Mouse (Mus musculus): ENCODE results near the gene Plekhg2. TPM values are rescaled to one million over a fixed set of nuclear protein-coding genes. Genes with fewer than 3 reads are reported as not detected.

The Plekhg2 gene
- polyA plus RNA-seq, 1 experiment from 2014 or later, result 42.8 TPM

DNA sequence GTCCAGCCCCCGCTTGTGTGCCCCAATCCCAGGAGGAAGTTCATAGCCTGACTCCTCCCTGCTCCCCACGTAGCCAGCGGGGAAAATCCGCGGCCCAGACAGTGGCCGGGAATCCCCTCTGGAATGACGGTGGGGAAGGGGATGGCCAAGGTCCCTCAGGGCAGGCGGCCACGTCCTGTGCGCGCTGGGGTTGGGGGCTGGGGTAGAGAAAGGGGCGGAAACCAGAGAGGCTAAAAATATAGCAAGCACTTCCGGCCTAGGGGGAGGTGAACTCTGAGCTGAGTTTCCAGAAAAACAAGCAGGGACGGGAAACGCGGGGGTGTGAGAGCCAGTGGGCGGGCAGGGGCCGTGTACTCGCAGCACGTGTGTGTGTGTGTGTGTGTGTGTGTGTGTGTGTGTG, 9.5 kb upstream of the Plekhg2 start:
- Histone ChIP-seq H3K27me3 (no peaks in the 10 kb centered on the region), H3K4me3 (peak overlapping the region; percentile 24), H3K9ac (replicated peaks) (peak overlapping the region; percentile 41), H3K36me3 (peaks cover 13% of the 10 kb centered on the region), H3K4me1 (peaks cover 48% of the 10 kb centered on the region), H3K9me3 (no peaks in the 10 kb centered on the region), H3K27ac (replicated peaks) (peak overlapping the region; percentile 42), H3K4me2 (replicated peaks) (peak overlapping the region; percentile 45)
- WGBS, result 4% methylated on average over 20 of the region's 20 CpGs
- no peak for ATAC-seq (replicated peaks)

DNA sequence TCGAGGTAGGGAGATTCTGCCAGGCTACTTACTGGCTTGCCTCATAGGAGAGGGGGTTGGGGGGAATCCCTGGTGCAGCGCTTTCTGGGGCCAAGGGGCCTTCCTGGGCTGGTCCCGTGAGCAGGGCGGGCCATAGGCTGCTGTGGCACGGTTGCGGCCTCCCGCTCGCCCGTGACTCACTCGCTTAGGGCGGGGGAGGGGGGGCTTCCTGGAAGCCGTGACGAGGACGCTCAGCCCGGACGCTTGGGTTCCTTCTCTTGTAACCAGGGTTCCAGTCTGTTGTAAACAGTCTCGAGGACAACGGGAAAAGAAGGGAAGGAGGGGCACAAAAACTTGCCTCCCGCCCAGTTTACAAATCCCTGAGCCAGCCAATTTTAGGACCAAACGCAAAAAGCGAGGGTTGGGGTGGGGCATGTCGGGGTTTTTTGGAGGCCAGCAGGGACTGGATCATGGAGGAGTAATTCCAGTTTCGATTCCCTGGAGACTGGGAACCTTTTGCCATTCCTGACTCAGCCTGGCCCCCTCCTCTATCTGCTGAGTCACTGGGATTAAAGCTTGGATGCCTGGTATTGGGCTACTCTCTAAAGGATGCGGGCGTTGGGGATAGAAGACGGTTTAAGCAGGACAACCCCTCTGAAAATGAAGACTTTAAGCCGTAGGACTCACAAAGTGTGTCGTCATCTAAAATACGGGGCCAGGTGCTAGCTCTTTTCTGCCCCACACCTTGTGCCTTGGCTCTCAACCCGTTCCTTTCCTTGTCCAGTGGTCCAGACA, 8.8 kb upstream of the Plekhg2 start:
- H3K9me3 ChIP-seq, result no peaks in the 10 kb centered on the region
- no peak; the same call in 1 of the 2 replicates for ATAC-seq (replicated peaks)
- peak overlapping the region; percentile 4; the same call in 1 of the 2 replicates for H3K4me3 ChIP-seq
- peak overlapping the region; percentile 45 for H3K4me2 ChIP-seq (replicated peaks)
- peak overlapping the region; percentile 42 for H3K27ac ChIP-seq (replicated peaks)
- peaks cover 52% of the 10 kb centered on the region for H3K4me1 ChIP-seq
- H3K9ac ChIP-seq (replicated peaks), result 0 out of 2 replicates have a peak overlapping the region, but pooled peaks have one; percentile 1
- H3K36me3 ChIP-seq, result peaks cover 11% of the 10 kb centered on the region
- WGBS, result 7% methylated on average over 30 of the region's 30 CpGs
- H3K27me3 ChIP-seq, result no peaks in the 10 kb centered on the region

DNA sequence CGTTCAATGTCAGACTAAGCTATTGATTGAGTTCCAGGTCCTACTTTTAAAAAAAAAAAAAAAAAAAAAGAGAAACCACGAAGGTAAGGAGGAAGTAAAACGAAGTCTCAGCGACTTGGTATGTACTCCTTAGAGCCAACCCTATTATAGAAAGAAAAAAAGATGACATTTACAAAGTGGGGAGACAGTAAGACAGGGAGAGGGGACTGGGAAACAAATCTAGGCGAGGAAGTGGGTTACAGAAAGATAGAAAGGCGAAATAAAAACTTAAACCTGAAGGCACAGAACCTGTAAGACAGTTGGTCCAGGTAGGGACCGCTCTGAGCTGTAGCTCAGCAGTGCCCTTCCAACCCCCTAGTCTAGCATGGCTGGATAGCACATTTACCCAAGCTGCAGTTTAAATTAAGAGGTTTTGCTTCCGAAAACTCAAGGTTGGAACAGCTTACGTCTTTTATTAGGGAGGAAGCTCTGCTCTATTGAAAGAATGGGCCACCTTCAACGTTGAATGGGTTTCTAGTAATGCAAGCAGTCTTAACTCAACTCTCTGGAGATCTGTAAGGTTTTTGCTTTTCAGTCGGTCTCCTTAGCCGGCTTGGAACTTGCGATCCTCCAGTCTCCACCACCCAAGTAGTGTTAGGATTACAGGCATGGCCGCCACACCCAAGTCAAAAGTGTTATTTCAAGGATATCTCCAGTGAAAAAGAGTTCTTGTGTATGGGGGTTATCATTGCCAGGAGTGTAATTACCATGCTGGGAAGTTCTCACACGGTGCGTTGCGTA, 8.0 kb upstream of the Plekhg2 start, which contains the start of gene Zfp36:
Gene Zfp36 (minus strand): TSS at position 17 of the 780 bp plus-strand sequence.
- Histone ChIP-seq H3K36me3 (peaks cover 3% of the 10 kb centered on the region; the same call in 1 of the 2 replicates), H3K4me2 (replicated peaks) (peak within 1 kb of the TSS; percentile 90), H3K27me3 (no peaks in the 10 kb centered on the region), H3K9me3 (no peaks in the 10 kb centered on the region), H3K9ac (replicated peaks) (peak within 1 kb of the TSS; percentile 76), H3K4me3 (peak within 1 kb of the TSS; percentile 60), H3K27ac (replicated peaks) (peak within 1 kb of the TSS; percentile 78), H3K4me1 (peaks cover 57% of the 10 kb centered on the region)
- ATAC-seq (replicated peaks), result no peak
- 55% methylated on average over 17 of the region's 17 CpGs for WGBS

- peak overlapping the region; percentile 78 for H3K27ac ChIP-seq (replicated peaks)
- H3K9me3 ChIP-seq, result no peaks in the 10 kb centered on the region
- no peaks in the 10 kb centered on the region for H3K27me3 ChIP-seq
- peak overlapping the region; percentile 60 for H3K4me3 ChIP-seq
- WGBS, result under 1% methylated on average over 53 of the region's 53 CpGs
- H3K4me1 ChIP-seq, result peaks cover 61% of the 10 kb centered on the region
- ATAC-seq (replicated peaks), result peak; percentile 53
- H3K4me2 ChIP-seq (replicated peaks), result peak overlapping the region; percentile 90
- no peaks in the 10 kb centered on the region for H3K36me3 ChIP-seq
- peak overlapping the region; percentile 76 for H3K9ac ChIP-seq (replicated peaks)
Observed at GRCm38 (mm10) chr7:28378769-28379651, 6.6 kb upstream of the Plekhg2 start.

- Histone ChIP-seq H3K4me1 (peaks cover 65% of the 10 kb centered on the region), H3K27ac (replicated peaks) (no peak overlapping the region)
- no peak for ATAC-seq (replicated peaks)
Observed at GRCm38 (mm10) chr7:28378066-28378690, 5.8 kb upstream of the Plekhg2 start.

GRCm38 (mm10) chr7:28377190-28378065, 5.0 kb upstream of the Plekhg2 start:
- no peak for ATAC-seq (replicated peaks)
- H3K27ac ChIP-seq (replicated peaks), result no peak overlapping the region
- WGBS, result 81% methylated on average over 18 of the region's 18 CpGs
- no peaks in the 10 kb centered on the region for H3K27me3 ChIP-seq
- H3K4me2 ChIP-seq (replicated peaks), result peak overlapping the region; percentile 90
- no peak overlapping the region; the same call in 1 of the 2 replicates for H3K9ac ChIP-seq (replicated peaks)
- peaks cover 66% of the 10 kb centered on the region for H3K4me1 ChIP-seq
- H3K4me3 ChIP-seq, result peak overlapping the region; percentile 60
- no peaks in the 10 kb centered on the region for H3K36me3 ChIP-seq
- no peaks in the 10 kb centered on the region for H3K9me3 ChIP-seq

More at GRCm38 (mm10) chr7:28378066-28378690, 5.8 kb upstream of the Plekhg2 start:
- Histone ChIP-seq H3K4me3 (peak overlapping the region; percentile 60), H3K27me3 (no peaks in the 10 kb centered on the region), H3K9me3 (no peaks in the 10 kb centered on the region), H3K36me3 (no peaks in the 10 kb centered on the region), H3K4me2 (replicated peaks) (peak overlapping the region; percentile 90), H3K9ac (replicated peaks) (peak overlapping the region; percentile 76)
- WGBS, result 57% methylated on average over 32 of the region's 32 CpGs

DNA sequence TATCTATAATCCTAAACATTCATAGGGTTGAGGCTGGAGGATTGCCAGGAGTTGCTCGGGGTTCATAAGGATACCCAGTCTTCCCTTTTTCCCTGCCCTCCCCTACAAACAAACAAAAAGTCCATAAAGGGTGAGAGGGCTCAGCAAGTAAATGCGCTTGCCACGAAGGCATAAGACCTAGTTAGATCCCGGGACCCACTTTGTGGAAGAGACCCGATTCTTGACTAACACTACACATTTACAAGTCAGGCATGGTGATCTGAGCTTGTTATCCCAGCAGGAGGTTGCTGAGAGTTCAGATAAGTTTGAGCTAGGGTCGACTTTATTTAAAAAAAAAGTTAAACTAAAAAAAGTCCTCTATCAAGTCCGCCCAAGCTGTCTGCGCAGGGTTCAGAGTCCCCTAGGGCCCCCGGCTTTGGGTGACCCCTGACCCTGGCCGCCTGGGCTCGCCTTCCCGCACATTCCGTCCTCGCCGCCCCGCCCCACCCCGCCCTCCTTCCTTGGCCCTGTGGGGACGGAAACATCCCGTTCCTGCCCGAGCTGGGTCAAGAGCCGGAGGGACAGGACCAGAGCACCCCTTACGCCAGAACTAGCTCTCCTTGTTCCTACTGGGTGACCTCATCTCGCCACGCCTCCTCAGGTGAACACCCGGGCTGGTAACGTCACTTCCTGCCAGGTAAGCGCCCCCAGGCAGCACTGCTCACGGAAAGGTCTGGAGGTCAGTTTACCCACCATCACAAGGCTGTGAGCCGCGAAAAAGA, 3.8 kb upstream of the Plekhg2 start:
- H3K4me3 ChIP-seq, result peak overlapping the region; percentile 43
- no peaks in the 10 kb centered on the region for H3K27me3 ChIP-seq
- H3K9me3 ChIP-seq, result no peaks in the 10 kb centered on the region
- no peaks in the 10 kb centered on the region for H3K36me3 ChIP-seq
- 9% methylated on average over 30 of the region's 30 CpGs for WGBS
- peak overlapping the region; percentile 57 for H3K4me2 ChIP-seq (replicated peaks)
- peak overlapping the region; percentile 51 for H3K9ac ChIP-seq (replicated peaks)
- H3K4me1 ChIP-seq, result peaks cover 57% of the 10 kb centered on the region
- ATAC-seq (replicated peaks), result no peak
- peak overlapping the region; percentile 95 for H3K27ac ChIP-seq (replicated peaks)

GRCm38 (mm10) chr7:28375176-28375921, 3.0 kb upstream of the Plekhg2 start:
- Histone ChIP-seq H3K27me3 (no peaks in the 10 kb centered on the region), H3K9ac (replicated peaks) (peak overlapping the region; percentile 51), H3K36me3 (no peaks in the 10 kb centered on the region), H3K27ac (replicated peaks) (peak overlapping the region; percentile 95), H3K4me3 (peak overlapping the region; percentile 43), H3K9me3 (no peaks in the 10 kb centered on the region), H3K4me2 (replicated peaks) (peak overlapping the region; percentile 57), H3K4me1 (peaks cover 60% of the 10 kb centered on the region)
- peak; percentile 38 for ATAC-seq (replicated peaks)
- WGBS, result 1% methylated on average over 35 of the region's 36 CpGs

- H3K27ac ChIP-seq (replicated peaks), result peak overlapping the region; percentile 95; the same call in 1 of the 2 replicates
- no peak overlapping the region for H3K4me2 ChIP-seq (replicated peaks)
- H3K9me3 ChIP-seq, result no peaks in the 10 kb centered on the region
- WGBS, result 78% methylated on average over 10 of the region's 10 CpGs
- no peaks in the 10 kb centered on the region for H3K27me3 ChIP-seq
- no peak overlapping the region for H3K9ac ChIP-seq (replicated peaks)
- H3K4me3 ChIP-seq, result no peak overlapping the region
- no peaks in the 10 kb centered on the region for H3K36me3 ChIP-seq
- ATAC-seq (replicated peaks), result no peak
- peaks cover 67% of the 10 kb centered on the region for H3K4me1 ChIP-seq
Observed at GRCm38 (mm10) chr7:28374647-28375046, 2.2 kb upstream of the Plekhg2 start.

All from forebrain, embryonic 15.5 days (tissue).